Mouse (Mus musculus) layer of hippocampus, adult 9-10 months (tissue): ENCODE results near the gene Mapkapk5.
A peak's percentile ranks its signal among the peaks of the same experiment; 100 is the strongest.

Experiments
- DNase-seq: peaks from one replicate; pipeline ENCODE4 v3.0.0; 2022; ENCODE audit warnings: low spot score

Mapkapk5 gene

GRCm38 (mm10) chr5:121545793-121546529 is at the start of gene Mapkapk5:
TSS of gene Mapkapk5 (minus strand) at chr5:121545905.
- peak; percentile 93 for DNase-seq

DNA sequence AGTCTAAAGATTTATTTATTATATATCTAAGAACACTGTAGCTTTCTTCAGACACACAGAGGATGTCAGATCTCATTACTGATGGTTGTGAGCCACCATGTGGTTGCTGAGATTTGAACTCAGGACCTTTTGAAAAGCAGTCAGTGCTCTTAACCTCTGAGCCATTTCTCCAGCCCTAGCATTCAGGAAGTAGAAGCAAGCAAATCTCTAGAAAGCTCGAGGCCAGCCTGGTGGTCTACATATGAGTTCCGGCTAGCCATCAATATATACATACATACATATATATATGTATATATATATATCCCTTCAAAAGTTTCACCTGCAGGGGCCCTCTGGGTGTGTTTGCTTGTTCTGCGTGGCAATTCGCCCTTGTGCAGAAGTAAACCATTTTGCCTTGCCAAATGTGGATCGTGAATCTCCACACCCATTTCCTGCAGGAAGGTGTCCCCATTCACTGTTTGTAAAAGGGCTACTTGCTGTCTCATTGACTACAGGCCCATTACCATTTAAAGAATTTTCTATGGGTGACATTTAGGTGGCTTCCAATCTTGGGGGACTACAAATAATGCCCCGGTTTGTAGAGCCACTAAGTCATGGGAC is 49.1 kb upstream of the Mapkapk5 start:
- DNase-seq, result no peak

GRCm38 (mm10) chr5:121593451-121594401 is 48.0 kb upstream of the Mapkapk5 start, which contains the start of gene Aldh2:
TSS of gene Aldh2 (minus strand) at chr5:121593824.
- peak; percentile 42 for DNase-seq

DNA sequence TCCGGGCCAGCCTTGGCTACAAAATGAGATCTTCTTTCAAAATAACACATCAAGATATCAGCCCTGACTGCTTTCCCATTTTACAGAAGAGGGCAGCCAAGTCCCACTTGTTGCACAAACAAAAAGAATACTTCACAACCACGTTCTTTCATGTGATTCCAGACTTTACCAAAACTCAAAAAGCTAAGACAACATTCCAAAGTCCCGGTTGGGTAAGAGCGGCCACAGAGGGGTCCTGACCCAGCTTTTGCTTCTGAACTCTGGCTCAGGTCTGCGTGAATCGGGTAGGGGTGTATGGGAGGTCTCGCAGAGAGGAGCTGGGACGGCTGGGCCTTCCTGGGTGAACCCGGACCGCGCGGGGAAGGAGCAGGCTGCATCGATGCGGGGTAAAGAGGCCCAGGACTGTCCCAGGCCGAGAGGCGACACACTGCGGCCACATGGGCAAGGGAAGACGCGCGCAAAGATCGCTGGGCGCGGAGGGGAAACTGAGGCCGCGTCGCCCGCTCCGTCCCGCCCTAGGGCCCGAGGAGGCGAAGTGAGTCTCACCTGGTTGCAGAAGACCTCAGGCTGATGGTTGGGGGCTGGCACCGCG is 47.2 kb upstream of the Mapkapk5 start:
- no peak for DNase-seq

- DNase-seq, result no peak
Measured at GRCm38 (mm10) chr5:121592064-121592815, 46.5 kb upstream of the Mapkapk5 start.

DNA sequence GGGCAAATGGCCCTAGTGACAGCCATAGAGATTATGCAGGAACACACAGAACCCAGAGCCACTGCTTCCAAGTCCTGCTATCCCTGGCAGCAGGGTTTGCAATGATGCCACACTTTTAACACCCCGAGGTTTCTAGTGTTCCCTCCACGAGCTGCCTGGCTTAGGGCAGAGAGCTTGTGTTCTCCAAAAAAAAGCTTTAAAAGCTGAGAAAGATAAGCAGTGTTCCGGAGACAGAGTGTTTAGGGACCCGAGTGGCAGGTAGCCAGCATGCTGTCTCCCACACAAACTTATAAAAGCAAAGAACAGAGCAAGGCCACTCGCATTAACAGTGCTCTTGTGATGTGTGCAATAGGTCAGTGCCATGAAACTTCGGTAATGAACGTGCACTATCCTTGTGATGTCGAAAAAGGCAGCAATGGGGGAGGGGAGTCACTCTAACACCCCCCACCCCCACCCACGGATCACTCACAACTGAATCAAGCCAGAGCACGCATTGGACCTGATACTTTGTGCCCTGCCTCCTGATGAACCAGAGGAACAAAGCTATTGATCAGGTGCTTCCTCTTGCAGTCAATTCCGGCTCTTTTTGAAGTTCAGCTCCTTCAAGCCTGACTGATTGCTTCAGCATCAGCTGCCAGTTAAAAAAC is 45.8 kb upstream of the Mapkapk5 start:
- DNase-seq, result no peak

DNA sequence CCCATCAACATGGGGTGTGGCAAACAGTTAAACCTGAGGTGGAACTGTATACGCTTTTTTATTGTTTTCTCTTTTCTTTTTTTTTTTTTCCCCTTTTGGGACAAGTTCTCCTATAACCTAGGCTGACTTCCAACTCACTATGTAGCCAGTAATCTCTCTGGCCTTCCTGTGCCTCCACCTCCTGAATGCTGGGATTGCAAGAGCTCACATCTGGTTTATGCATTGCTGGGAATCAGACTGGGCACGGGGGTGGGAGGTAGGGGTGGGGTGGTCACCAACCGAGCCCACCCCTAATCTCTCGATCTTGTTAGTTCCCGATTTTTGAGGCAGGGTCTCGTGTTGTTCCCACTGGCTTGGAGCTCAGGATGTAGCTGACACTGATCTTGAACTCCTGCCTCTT is 44.2 kb upstream of the Mapkapk5 start:
- DNase-seq, result no peak

DNA sequence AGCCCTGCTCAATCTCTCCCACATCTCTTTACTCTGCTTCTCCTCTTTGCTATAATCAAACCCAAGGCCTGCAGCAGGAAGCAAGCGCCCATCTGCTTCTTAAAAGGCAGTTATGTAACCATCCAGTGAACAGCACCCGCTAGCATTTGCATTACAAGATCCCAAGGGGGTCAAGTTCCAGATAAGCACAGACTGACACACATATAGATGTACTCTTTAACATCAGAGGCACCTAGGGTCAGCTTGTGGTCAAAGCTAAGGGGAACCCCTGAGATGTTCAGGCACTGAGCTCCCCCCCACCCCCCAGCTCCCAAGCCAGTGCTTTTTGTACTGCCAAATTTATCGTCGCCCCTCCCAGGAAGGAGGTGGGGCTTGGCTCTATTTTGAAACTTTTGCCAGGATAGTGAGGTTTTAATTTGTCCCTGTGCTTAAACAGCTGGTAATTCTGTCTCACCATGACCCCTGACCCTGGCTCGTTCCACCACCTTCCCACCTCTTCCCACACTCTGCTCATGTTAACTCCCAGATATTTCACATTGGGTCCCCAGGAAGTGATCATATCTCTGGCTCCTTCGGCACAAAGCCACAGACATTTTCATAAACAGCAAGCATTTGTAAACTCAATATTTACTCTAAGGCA is 40.8 kb upstream of the Mapkapk5 start:
- DNase-seq, result peak; percentile 59

- no peak for DNase-seq
Measured at GRCm38 (mm10) chr5:121585699-121586098, 40.0 kb upstream of the Mapkapk5 start.

DNA sequence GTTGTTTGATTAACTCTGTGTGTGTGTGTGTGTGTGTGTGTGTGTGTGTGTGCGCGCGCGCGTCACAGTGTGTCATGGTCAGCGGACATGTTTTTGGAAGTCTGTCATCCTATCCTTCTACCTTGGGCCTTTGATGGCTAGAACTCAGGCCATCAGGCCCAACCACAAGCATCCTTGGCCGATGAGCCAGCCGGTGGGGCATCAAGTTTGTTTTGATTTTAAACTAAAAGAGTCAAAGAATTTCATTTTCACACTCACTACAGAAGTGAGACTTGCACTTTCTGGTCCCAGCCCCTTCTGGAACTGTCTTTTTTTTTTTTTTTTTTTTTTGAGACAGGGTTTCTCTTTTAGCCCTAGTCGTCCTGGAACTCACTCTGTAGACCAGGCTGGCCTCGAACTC is 39.3 kb upstream of the Mapkapk5 start:
- DNase-seq, result no peak

GRCm38 (mm10) chr5:121583765-121584501 is 38.2 kb upstream of the Mapkapk5 start:
- DNase-seq, result peak; percentile 31

DNA sequence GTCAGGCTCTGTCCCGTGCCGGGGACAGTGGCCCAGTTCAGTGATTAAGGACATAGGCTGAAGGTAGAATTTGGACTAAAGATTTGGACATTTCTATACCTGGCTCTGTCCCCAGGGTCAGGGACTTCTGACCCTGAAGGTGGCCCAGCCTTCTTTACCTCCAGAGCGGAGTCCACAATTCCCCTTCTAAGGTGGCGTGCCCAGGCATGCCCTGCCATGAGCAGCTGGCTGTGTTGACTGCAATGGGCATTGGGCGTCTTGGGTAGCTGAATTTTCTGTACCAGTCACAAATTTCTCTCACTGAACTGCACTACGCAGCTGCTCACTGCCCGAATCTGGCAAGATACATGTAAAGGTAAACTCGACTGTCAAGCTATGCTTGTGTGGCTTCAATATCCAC is 36.2 kb upstream of the Mapkapk5 start:
- no peak for DNase-seq

DNA sequence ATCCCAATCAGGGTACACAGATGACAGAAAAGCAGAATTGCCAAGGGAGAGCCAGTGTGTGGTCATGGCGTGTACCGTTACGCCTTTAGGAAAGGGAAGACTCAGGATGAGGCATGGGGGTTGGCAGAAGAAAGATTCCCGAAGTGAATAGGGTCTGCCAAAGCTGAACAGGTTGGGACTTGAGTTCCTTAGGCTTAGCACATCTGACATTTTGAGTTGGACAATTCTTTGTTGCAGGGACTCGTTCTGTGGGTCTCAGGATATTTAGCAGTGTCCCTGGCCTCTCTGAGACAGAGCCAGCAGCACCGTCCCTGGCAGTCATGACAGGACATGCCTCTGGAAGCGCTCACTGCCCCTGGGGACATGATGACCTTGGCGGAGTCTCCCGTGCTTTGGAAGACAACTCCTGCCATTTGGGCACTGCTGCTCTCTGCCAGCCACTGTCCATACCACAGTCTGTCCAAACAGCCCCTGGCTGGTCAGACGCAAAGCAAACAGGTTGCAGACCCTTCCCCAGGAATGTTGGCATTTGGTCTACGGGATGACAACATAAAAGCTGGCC is 31.3 kb upstream of the Mapkapk5 start:
- DNase-seq, result no peak

GRCm38 (mm10) chr5:121575867-121576266 is 30.2 kb upstream of the Mapkapk5 start:
- DNase-seq, result no peak

DNA sequence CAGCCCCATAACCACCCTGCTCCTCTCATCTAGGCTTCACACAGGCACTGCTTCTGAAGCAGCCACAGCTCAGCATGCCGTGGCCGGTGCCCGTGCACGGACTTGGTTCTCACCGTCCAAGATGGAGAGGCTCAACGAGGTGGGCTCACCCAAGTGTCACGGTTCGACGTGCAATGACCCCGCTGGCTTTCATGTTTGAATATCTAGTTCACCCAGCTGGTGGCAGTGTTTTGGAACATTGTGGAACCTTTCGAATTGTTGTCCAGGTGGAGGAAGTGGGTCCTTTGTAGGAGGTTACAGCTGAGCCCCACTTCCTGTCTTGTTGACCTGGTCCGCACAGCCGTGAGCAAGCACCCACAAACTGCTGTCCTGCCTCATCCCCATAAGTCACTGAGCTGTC is 28.4 kb upstream of the Mapkapk5 start:
- DNase-seq, result no peak

- no peak for DNase-seq
Measured at GRCm38 (mm10) chr5:121570787-121571186, 25.1 kb upstream of the Mapkapk5 start.

DNA sequence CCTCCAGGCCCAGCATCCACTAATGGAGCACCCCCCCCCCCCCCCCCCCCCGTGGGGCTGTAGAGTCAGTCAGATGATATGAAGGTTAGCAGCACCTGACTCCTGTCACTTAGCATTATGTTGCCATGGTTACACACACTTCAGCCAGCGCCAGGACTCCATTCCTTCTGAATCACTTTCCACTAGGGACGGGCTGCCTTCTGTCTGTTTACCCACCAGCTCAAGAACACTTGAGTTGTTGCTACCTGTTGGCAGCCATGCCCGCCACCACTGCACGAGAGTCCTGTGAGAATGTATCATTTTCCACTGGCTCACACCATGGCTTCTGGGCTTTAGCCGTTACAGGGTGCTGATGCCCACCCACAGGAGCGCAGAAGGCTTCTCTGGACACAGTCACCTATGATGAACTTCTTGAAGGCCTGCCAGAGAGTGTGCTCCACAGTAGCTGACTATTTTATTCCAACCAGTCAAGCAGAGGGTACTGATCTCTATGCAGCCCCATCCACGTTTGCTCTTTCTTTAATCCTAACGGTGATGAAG is 24.2 kb upstream of the Mapkapk5 start:
- DNase-seq, result no peak

DNA sequence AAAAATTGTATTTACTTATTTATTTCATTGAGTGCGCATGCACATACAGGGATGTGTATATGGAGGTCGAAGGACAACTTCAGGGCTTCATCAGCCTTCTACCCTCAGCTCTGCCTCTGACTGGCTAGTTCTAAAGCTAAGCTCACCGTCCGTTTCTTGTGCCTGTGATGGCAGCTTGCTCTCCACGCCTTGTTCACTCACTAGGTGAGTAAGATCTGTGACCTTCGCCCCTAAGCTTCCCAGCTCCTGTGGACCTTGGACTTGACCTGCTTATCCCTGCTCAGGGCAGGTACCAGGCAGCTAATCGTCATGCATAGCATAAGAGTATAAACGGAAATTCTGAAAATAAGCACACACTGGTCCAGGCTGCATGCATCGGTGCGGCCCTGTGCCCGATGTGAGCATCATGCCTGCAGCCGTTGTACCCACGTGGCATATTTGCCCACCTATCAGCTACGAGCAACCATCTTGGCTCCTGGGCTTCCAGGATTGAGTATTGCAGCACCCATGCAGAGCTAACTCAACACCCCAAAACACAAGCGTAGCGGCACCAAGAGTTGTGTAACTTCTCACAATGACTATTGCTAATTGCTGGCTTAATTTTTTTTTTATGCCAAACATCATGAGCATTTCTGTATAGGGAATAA is 20.5 kb upstream of the Mapkapk5 start:
- DNase-seq, result no peak

GRCm38 (mm10) chr5:121564468-121564895 is 18.8 kb upstream of the Mapkapk5 start:
- peak; percentile 55 for DNase-seq
